Mouse (Mus musculus): ENCODE measurements around the gene Rassf1. TPM values are rescaled to one million over a fixed set of nuclear protein-coding genes. Genes with fewer than 3 reads are reported as not detected.
A peak's percentile ranks its signal among the peaks of the same experiment; 100 is the strongest.

Gene Rassf1
- polyA plus RNA-seq, 1 experiment from 2014 or later = 54.1 TPM

DNA sequence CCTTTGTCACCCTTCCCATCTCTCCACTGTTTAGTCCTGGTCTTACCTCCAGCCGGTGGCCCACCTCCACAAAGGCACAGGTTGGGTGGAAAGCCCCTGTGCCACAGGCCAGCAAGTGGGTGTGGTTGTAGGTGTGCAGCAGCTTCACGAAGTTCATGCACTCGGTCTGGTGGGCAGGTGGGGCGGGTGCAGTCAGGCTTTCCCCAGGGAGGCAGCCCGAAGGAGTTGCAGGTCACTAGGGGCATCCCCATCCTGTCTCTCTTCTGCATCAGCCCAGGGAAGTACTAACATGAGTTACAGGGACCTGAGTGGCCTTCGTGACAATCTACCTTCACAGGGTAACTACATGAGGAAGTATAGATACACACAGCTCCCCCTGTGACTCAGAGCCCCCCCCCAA is 51.9 kb downstream of the Rassf1 start:
- TF ChIP-seq CTCF (IDR thresholded peaks at IDR 0.05; ENCODE audit: low read depth) = no peak
- no peak overlapping the region for H3K27ac ChIP-seq (ENCODE audit: low read depth)
- WGBS = 76% methylated on average over 6 of the region's 6 CpGs
- no peak overlapping the region for H3K9ac ChIP-seq
- peaks cover 15% of the 10 kb centered on the region; the same call in 1 of the 2 replicates for H3K4me1 ChIP-seq (ENCODE audit: insufficient read depth)
- no peaks in the 10 kb centered on the region for H3K9me3 ChIP-seq (ENCODE audit: low read depth, low read length)
- no peak overlapping the region for H3K4me3 ChIP-seq (ENCODE audit: low read depth, low read length)
- no peak overlapping the region for H3K4me2 ChIP-seq
- no peak for ATAC-seq (ENCODE audit: insufficient read depth)
- DNase-seq = no peak
- no peaks in the 10 kb centered on the region for H3K27me3 ChIP-seq (ENCODE audit: insufficient read depth, low read length)
- no peaks in the 10 kb centered on the region for H3K36me3 ChIP-seq (ENCODE audit: insufficient read depth)

DNA sequence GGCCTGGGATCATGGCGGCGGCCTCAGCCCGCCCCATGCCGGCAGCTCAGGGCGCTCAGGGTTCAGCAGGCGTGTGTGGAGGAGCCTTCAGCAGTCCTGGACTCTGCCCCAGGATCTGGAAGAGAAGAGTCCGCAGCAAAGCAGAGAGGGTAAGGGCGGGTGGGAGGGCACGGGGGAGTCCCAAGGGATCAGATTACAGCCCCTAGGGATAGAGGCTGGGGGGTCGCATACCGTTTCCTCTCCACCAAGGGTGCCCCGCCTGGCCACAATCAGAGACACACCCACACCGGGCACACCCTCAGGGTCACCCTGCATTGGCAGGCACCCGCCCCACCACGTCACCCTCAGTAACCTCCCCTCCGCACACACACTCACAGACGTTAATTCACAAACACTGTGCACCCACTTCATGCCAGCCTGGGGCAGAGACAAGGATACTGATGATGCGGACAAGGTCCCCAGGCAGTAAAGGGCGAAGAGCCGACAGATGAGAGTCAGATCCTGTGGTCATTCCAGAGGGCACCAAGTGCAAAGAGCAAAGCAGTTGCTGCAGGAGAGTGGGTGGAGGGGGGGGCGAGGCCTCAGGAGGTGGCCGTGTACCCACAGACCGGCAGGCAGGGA is 53.8 kb downstream of the Rassf1 start:
- peak overlapping the region; percentile 9; the same call in 1 of the 2 replicates for H3K9ac ChIP-seq
- 30% methylated on average over 23 of the region's 23 CpGs for WGBS
- no peak for TF ChIP-seq CTCF (IDR thresholded peaks at IDR 0.05; ENCODE audit: low read depth)
- H3K36me3 ChIP-seq (ENCODE audit: insufficient read depth) = no peaks in the 10 kb centered on the region
- 0 out of 2 replicates have a peak overlapping the region, but pooled peaks have one; percentile 7 for H3K4me3 ChIP-seq (ENCODE audit: low read depth, low read length)
- no peaks in the 10 kb centered on the region for H3K27me3 ChIP-seq (ENCODE audit: insufficient read depth, low read length)
- DNase-seq = peak; percentile 31
- H3K4me1 ChIP-seq (ENCODE audit: insufficient read depth) = peaks cover 23% of the 10 kb centered on the region; the same call in 1 of the 2 replicates
- peak overlapping the region; percentile 25; the same call in 1 of the 2 replicates for H3K4me2 ChIP-seq
- H3K27ac ChIP-seq (ENCODE audit: low read depth) = peak overlapping the region; percentile 10; the same call in 1 of the 2 replicates
- H3K9me3 ChIP-seq (ENCODE audit: low read depth, low read length) = no peaks in the 10 kb centered on the region
- ATAC-seq (ENCODE audit: insufficient read depth) = 0 out of 2 replicates have a peak, but pooled peaks have one; percentile 4

DNA sequence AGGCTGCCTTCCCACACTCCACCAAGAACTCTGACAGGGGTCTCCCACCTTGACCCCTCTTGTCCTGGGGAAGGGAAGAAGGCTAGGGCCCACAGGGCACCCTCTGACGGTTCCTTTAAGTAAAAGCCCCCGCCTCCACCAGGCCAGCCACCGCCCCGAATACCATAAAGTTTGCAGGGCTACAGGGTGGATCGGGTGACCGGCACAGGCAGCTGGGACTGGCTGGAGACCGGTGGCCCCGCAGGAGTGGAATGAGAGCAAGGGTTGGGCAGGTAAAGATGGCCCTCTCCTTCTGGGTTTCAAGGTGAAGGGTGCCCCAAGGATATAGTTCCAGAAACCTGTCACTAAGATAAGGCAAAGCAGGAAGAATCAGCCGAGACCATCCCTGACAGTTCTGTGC is 55.2 kb downstream of the Rassf1 start:
- peak overlapping the region; percentile 50; the same call in 1 of the 2 replicates for H3K27ac ChIP-seq (ENCODE audit: low read depth)

DNA sequence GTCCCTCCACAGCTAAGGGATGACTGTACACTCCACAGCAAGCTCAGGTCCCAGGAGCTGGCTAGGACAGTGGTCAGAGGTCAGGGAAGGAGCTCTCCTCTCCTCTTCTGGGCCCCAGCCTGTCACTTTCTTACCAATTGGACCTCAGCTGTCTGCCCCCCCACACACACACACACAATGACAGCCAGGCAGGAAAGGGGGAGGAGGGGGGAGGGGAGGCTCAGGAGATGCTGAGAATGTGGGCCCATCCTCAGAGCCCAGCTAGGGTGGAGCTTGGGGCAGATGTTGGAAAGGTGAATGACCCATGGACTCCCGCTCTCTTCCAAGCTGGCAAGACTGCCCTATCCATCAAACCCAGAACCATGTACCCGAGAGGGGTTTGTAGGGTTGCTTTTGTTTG is 55.7 kb downstream of the Rassf1 start:
- peak overlapping the region; percentile 29; the same call in 1 of the 2 replicates for H3K9ac ChIP-seq
- TF ChIP-seq CTCF (IDR thresholded peaks at IDR 0.05; ENCODE audit: low read depth) = no peak
- no peaks in the 10 kb centered on the region for H3K27me3 ChIP-seq (ENCODE audit: insufficient read depth, low read length)
- DNase-seq (no peak), ATAC-seq (ENCODE audit: insufficient read depth) (no peak)
- H3K4me2 ChIP-seq = peak overlapping the region; percentile 47
- H3K27ac ChIP-seq (ENCODE audit: low read depth) = peak overlapping the region; percentile 54; the same call in 1 of the 2 replicates
- H3K4me1 ChIP-seq (ENCODE audit: insufficient read depth) = peaks cover 35% of the 10 kb centered on the region
- H3K4me3 ChIP-seq (ENCODE audit: low read depth, low read length) = peak overlapping the region; percentile 12; the same call in 1 of the 2 replicates
- H3K9me3 ChIP-seq (ENCODE audit: low read depth, low read length) = no peaks in the 10 kb centered on the region
- WGBS = 53% methylated on average over 2 of the region's 2 CpGs
- no peaks in the 10 kb centered on the region for H3K36me3 ChIP-seq (ENCODE audit: insufficient read depth)

More for the DNA sequence above, 55.2 kb downstream of the Rassf1 start:
- H3K4me3 ChIP-seq (ENCODE audit: low read depth, low read length) = peak overlapping the region; percentile 12; the same call in 1 of the 2 replicates
- no peak for TF ChIP-seq CTCF (IDR thresholded peaks at IDR 0.05; ENCODE audit: low read depth)
- DNase-seq (no peak), ATAC-seq (ENCODE audit: insufficient read depth) (no peak)
- WGBS = 12% methylated on average over 9 of the region's 9 CpGs
- peak overlapping the region; percentile 29; the same call in 1 of the 2 replicates for H3K9ac ChIP-seq
- H3K27me3 ChIP-seq (ENCODE audit: insufficient read depth, low read length) = no peaks in the 10 kb centered on the region
- no peaks in the 10 kb centered on the region for H3K9me3 ChIP-seq (ENCODE audit: low read depth, low read length)
- H3K4me2 ChIP-seq = peak overlapping the region; percentile 47
- H3K4me1 ChIP-seq (ENCODE audit: insufficient read depth) = peaks cover 31% of the 10 kb centered on the region
- no peaks in the 10 kb centered on the region for H3K36me3 ChIP-seq (ENCODE audit: insufficient read depth)

DNA sequence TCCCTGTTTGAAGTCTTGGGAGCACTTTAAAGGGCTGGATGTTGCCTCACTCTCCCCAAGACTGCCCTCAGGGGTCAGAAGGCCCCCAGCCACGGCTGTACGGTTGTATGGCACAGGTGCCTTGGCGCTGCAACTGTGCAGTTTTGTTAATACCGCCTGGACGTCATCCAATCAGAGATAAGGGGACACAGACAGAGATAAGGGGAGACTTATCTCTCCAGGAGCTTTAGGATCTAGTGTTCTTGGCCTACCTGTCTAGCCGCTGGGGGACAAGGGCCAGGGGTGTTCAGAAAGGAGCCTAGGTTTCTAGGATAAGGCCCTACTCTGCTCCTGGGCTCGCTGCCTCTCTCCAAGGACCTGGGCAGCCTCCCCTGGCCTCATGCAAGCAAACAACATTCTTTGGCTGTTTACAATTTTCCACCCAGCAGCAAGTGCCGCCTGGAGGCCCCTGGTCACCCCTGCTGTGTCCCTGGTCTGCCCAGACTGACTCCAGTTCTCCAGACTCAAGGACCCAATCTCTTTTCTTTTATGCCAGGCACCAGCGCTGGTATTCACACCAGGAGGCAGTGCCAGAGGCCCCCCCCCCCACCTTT is 56.4 kb downstream of the Rassf1 start:
- Histone ChIP-seq H3K4me2 (peak overlapping the region; percentile 47; the same call in 1 of the 2 replicates), H3K9ac (peak overlapping the region; percentile 30; the same call in 1 of the 2 replicates), H3K27me3 (ENCODE audit: insufficient read depth, low read length) (no peaks in the 10 kb centered on the region), H3K9me3 (ENCODE audit: low read depth, low read length) (no peaks in the 10 kb centered on the region), H3K36me3 (ENCODE audit: insufficient read depth) (no peaks in the 10 kb centered on the region), H3K4me3 (ENCODE audit: low read depth, low read length) (no peak overlapping the region), H3K4me1 (ENCODE audit: insufficient read depth) (peaks cover 39% of the 10 kb centered on the region), H3K27ac (ENCODE audit: low read depth) (peak overlapping the region; percentile 54; the same call in 1 of the 2 replicates)
- ATAC-seq (ENCODE audit: insufficient read depth) = no peak
- 23% methylated on average over 9 of the region's 9 CpGs for WGBS
- DNase-seq = no peak
- TF ChIP-seq CTCF (IDR thresholded peaks at IDR 0.05; ENCODE audit: low read depth) = no peak

DNA sequence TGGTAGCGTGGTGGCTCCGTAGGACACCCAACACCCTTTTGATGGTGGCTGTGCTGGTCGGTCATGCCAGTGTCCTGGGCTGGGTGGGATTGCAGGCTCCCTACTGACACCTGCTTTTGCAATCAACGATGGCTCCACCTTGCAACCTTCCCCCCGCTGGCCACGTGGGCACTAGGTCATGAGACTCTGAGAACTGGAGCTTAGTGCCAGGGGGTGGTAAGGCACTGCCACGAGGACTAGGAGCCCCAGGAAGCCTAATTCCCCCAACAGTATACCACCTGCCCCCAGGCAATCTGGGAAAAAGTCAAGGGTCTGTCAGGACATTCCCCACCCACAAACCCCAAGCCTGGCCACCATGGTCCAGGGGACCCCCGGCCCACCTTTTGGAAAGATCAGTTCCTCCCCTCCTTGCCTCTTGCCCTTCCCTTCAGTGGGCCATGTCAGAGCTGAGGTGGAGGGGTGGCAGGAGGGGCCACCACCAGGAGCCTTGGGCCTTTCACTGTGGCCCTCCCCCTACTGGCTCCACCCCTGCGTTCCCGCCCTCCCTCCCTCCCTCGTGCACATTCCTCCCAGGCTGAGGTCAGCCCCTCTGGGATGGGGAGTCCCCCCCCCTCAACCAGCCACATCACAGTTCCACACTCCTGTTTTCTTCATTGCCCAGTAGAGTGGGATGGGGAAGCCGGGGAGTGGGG is 57.5 kb downstream of the Rassf1 start, which contains the start of gene Sema3b:
TSS of gene Sema3b (minus strand) at position 489 of the 692 bp plus-strand sequence.
- peak; percentile 45 for DNase-seq
- H3K27me3 ChIP-seq (ENCODE audit: insufficient read depth, low read length) = no peaks in the 10 kb centered on the region
- WGBS = 40% methylated on average over 12 of the region's 12 CpGs
- H3K4me3 ChIP-seq (ENCODE audit: low read depth, low read length) = no peak within 1 kb of the TSS
- peaks cover 4% of the 10 kb centered on the region; the same call in 1 of the 2 replicates for H3K36me3 ChIP-seq (ENCODE audit: insufficient read depth)
- no peaks in the 10 kb centered on the region for H3K9me3 ChIP-seq (ENCODE audit: low read depth, low read length)
- peak within 1 kb of the TSS; percentile 47 for H3K4me2 ChIP-seq
- H3K27ac ChIP-seq (ENCODE audit: low read depth) = peak within 1 kb of the TSS; percentile 54; the same call in 1 of the 2 replicates
- no peak for ATAC-seq (ENCODE audit: insufficient read depth)
- no peak for TF ChIP-seq CTCF (IDR thresholded peaks at IDR 0.05; ENCODE audit: low read depth)
- peaks cover 39% of the 10 kb centered on the region for H3K4me1 ChIP-seq (ENCODE audit: insufficient read depth)
- H3K9ac ChIP-seq = no peak within 1 kb of the TSS; the same call in 1 of the 2 replicates
